Mouse (Mus musculus) forebrain, embryonic 16.5 days (tissue): ENCODE results near the gene Rpl22. TPM values are rescaled to one million over a fixed set of nuclear protein-coding genes. Genes with fewer than 3 reads are reported as not detected.

ENCODE experiments used
- ATAC-seq: fragments of 200-750 bp; cut with Nextera tagmentation; 2 replicates; pipeline ENCODE4 v1.8.0; 2017; ENCODE audit warnings: mild to moderate bottlenecking, moderate library complexity
- H3K27ac ChIP-seq: fragments of 300-500 bp; sonication (generic); 2 replicates; pipeline ENCODE4 v1.5.1; 2014; ENCODE audit warnings: low read length, control low read depth
- H3K27me3 ChIP-seq: fragments of 300-500 bp; sonication (generic); replicated peaks from 2 replicates; pipeline ENCODE4 v1.6.1; 2014; ENCODE audit warnings: low read length; ENCODE audit not compliant: control insufficient read depth, insufficient read depth
- H3K36me3 ChIP-seq: fragments of 300-500 bp; sonication (generic); 2 replicates; pipeline ENCODE4 v1.6.1; 2014; ENCODE audit not compliant: control insufficient read depth, insufficient read depth
- H3K4me1 ChIP-seq: fragments of 300-500 bp; sonication (generic); replicated peaks from 2 replicates; pipeline ENCODE4 v1.6.1; 2014; ENCODE audit warnings: low read length; ENCODE audit not compliant: control insufficient read depth, insufficient read depth
- H3K4me2 ChIP-seq: fragments of 300-500 bp; sonication (generic); 2 replicates; pipeline ENCODE4 v1.6.1; 2014; ENCODE audit warnings: mild to moderate bottlenecking, low read length, control low read depth
- H3K4me3 ChIP-seq: fragments of 300-500 bp; sonication (generic); replicated peaks from 2 replicates; pipeline ENCODE4 v1.5.1; 2014; ENCODE audit warnings: mild to moderate bottlenecking, low read length, control low read depth
- H3K9ac ChIP-seq: fragments of 300-500 bp; sonication (generic); replicated peaks from 2 replicates; pipeline ENCODE4 v1.6.1; 2014; ENCODE audit warnings: low read depth, low read length, control low read depth
- H3K9me3 ChIP-seq: fragments of 300-500 bp; sonication (generic); 2 replicates; pipeline ENCODE4 v1.6.1; 2016; ENCODE audit warnings: low read length; ENCODE audit not compliant: control insufficient read depth
- WGBS: fragments of 180-500 bp; shearing (Covaris S2); extraction: QIAGEN DNeasy Blood & Tissue Kit; methylation state at CpG from one replicate; pipeline ENCODE4 v1.1.7; 2014; 5-methylcytosine and 5-hydroxymethylcytosine counted together
- polyA plus RNA-seq: library from polyadenylated mRNA; unstranded; fragments of >200 nt; fragmentation: Nextera tagmentation; extraction: Ambion mirVana; gene quantifications from 2 replicates; pipeline ENCODE4 v1.2.1, GENCODE M21; 2015

The Rpl22 gene
- polyA plus RNA-seq, 1 experiment from 2014 or later: 173 TPM

GRCm38 (mm10) chr4:152324641-152325562 is 640 bp upstream of the Rpl22 start:
- Histone ChIP-seq H3K27me3 (no peaks in the 10 kb centered on the region), H3K9ac (no peak overlapping the region), H3K36me3 (peaks cover 12% of the 10 kb centered on the region), H3K27ac (no peak overlapping the region), H3K4me1 (peaks cover 19% of the 10 kb centered on the region), H3K4me3 (peak overlapping the region; percentile 98), H3K4me2 (peak overlapping the region; percentile 34), H3K9me3 (no peaks in the 10 kb centered on the region)
- peak; percentile 22 for ATAC-seq
- WGBS: 55% methylated on average over 16 of the region's 16 CpGs

- H3K27me3 ChIP-seq: no peaks in the 10 kb centered on the region
- WGBS: 2% methylated on average over 11 of the region's 11 CpGs
- ATAC-seq: no peak
- no peaks in the 10 kb centered on the region for H3K9me3 ChIP-seq
- H3K4me3 ChIP-seq: peak overlapping the region; percentile 98
- H3K4me1 ChIP-seq: peaks cover 19% of the 10 kb centered on the region
- peak overlapping the region; percentile 96 for H3K9ac ChIP-seq
- H3K4me2 ChIP-seq: peak overlapping the region; percentile 92
- peaks cover 20% of the 10 kb centered on the region for H3K36me3 ChIP-seq
- no peak overlapping the region for H3K27ac ChIP-seq
These were observed 1.0 kb downstream of the Rpl22 start for GRCm38 (mm10) chr4:152326543-152326942.

GRCm38 (mm10) chr4:152328691-152329090 is 3.1 kb downstream of the Rpl22 start:
- peaks cover 21% of the 10 kb centered on the region for H3K4me1 ChIP-seq
- H3K4me2 ChIP-seq: no peak overlapping the region
- no peak for ATAC-seq
- H3K4me3 ChIP-seq: no peak overlapping the region
- H3K9me3 ChIP-seq: no peaks in the 10 kb centered on the region
- no peak overlapping the region for H3K9ac ChIP-seq
- 78% methylated on average over 6 of the region's 6 CpGs for WGBS
- H3K27ac ChIP-seq: no peak overlapping the region
- H3K27me3 ChIP-seq: no peaks in the 10 kb centered on the region
- H3K36me3 ChIP-seq: peaks cover 26% of the 10 kb centered on the region

GRCm38 (mm10) chr4:152332952-152333351 is 7.4 kb downstream of the Rpl22 start:
- WGBS: 29% methylated on average over 2 of the region's 2 CpGs

DNA sequence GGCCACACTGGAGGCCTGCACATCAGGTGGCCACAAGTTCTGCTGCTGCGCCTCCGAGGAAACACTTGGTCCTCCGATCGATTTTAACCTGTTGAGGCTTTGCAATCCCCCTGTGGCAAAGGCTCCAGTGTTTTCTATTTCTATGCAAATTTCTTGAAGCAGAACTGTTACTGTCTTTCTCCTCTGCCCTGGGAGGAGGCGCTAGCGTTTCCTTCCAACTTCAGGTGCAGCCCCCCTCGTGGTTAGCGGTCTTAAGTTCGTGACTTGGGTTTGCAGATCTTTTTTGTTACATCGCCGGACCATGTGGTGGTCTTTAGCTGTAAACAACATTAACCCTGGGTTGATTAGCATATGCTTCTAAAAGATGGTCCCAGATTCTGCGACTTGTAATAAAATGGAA is 8.0 kb downstream of the Rpl22 start:
- Histone ChIP-seq H3K9me3 (no peaks in the 10 kb centered on the region), H3K4me3 (no peak overlapping the region), H3K27ac (no peak overlapping the region), H3K4me1 (0 out of 2 replicates have a peak, but pooled peaks cover 7% of the 10 kb centered on the region), H3K27me3 (no peaks in the 10 kb centered on the region), H3K4me2 (no peak overlapping the region), H3K9ac (no peak overlapping the region), H3K36me3 (peaks cover 29% of the 10 kb centered on the region)
- WGBS: 86% methylated on average over 12 of the region's 12 CpGs
- ATAC-seq: no peak

More at GRCm38 (mm10) chr4:152332952-152333351, 7.4 kb downstream of the Rpl22 start:
- peaks cover 32% of the 10 kb centered on the region for H3K36me3 ChIP-seq
- no peak overlapping the region for H3K9ac ChIP-seq
- H3K4me2 ChIP-seq: no peak overlapping the region
- peak; percentile 66 for ATAC-seq
- H3K27ac ChIP-seq: no peak overlapping the region
- H3K27me3 ChIP-seq: no peaks in the 10 kb centered on the region
- H3K4me3 ChIP-seq: no peak overlapping the region
- H3K9me3 ChIP-seq: no peaks in the 10 kb centered on the region
- H3K4me1 ChIP-seq: peaks cover 3% of the 10 kb centered on the region; the same call in 1 of the 2 replicates

GRCm38 (mm10) chr4:152337772-152338171 is 12.2 kb downstream of the Rpl22 start:
- no peak overlapping the region for H3K9ac ChIP-seq
- H3K27me3 ChIP-seq: no peaks in the 10 kb centered on the region
- no peak overlapping the region for H3K4me3 ChIP-seq
- peaks cover 23% of the 10 kb centered on the region for H3K4me1 ChIP-seq
- WGBS: 17% methylated on average over 6 of the region's 6 CpGs
- ATAC-seq: no peak
- no peak overlapping the region for H3K4me2 ChIP-seq
- H3K9me3 ChIP-seq: no peaks in the 10 kb centered on the region
- H3K27ac ChIP-seq: no peak overlapping the region
- H3K36me3 ChIP-seq: peaks cover 10% of the 10 kb centered on the region

- H3K27ac ChIP-seq: peak within 1 kb of the TSS; percentile 39
- no peaks in the 10 kb centered on the region for H3K27me3 ChIP-seq
- peak within 1 kb of the TSS; percentile 80 for H3K9ac ChIP-seq
- H3K4me1 ChIP-seq: peaks cover 20% of the 10 kb centered on the region
- WGBS: under 1% methylated on average over 59 of the region's 120 CpGs
- peak; percentile 55 for ATAC-seq
- peaks cover 6% of the 10 kb centered on the region; the same call in 1 of the 2 replicates for H3K36me3 ChIP-seq
- no peaks in the 10 kb centered on the region for H3K9me3 ChIP-seq
- peak within 1 kb of the TSS; percentile 70 for H3K4me3 ChIP-seq
- peak within 1 kb of the TSS; percentile 81 for H3K4me2 ChIP-seq
These were observed 13.1 kb downstream of the Rpl22 start, which contains the start of gene Chd5 for GRCm38 (mm10) chr4:152338419-152339292. Gene Chd5, plus strand, starts transcription at chr4:152338651.

DNA sequence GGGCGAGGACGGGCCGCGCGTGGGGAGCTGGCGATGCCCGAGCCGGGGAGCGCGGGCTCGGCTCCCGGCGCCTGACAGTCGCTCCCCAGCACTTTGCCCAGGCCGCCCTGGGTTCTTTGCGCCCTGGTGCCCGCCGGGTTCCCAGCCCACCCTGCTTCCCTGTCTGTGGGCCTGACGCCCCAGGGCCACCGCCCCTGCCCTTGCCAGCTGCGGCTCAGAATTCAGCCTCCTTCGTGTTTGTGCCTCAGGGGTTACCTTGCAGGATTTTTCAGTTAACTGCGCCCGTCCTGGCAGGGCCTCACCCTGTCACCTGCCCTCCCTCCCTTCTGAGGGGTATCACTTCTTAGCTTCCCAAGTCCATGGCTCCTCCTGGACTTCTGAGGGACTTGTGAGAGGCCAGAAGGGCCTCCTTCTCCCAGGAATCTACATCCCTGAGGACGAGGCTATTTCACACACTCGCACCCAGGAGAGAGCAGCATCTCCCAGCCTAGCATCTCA is 13.8 kb downstream of the Rpl22 start:
- WGBS: 1% methylated on average over 11 of the region's 26 CpGs
- ATAC-seq: peak; percentile 26
- peak overlapping the region; percentile 70 for H3K4me3 ChIP-seq
- peak overlapping the region; percentile 80 for H3K9ac ChIP-seq
- H3K9me3 ChIP-seq: no peaks in the 10 kb centered on the region
- H3K4me2 ChIP-seq: peak overlapping the region; percentile 81
- peaks cover 3% of the 10 kb centered on the region; the same call in 1 of the 2 replicates for H3K36me3 ChIP-seq
- no peaks in the 10 kb centered on the region for H3K27me3 ChIP-seq
- H3K27ac ChIP-seq: peak overlapping the region; percentile 39
- H3K4me1 ChIP-seq: peaks cover 20% of the 10 kb centered on the region
